Mouse (Mus musculus): ENCODE measurements around the gene Sp3.
A peak's percentile ranks its signal among the peaks of the same experiment; 100 is the strongest.
"Not testable (repeated sequence)": the region's sequence is repeated elsewhere in the genome, so short reads cannot be mapped to it uniquely, and the experiment has no call there.

The Sp3 gene

DNA sequence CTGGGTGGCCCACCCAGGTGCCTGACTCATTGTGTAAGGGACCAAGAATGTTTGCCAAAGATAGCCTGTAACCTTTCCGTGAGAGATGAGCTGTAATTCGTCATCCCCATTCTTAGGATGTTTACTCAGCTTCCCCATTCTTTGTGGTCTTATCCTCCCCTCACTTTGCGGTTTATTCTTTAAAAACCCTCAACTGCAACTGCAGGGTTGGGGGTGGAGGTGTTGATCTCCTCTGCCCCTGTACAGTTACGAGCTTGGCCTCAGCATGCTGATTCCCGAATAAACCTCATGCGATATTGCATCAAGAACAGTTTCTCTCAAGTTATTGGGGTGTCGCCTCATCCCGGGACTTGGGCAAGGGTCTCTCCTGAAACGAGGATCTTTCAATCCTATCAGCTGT is 8.7 kb upstream of the Sp3 start:
- DNase-seq: not testable (repeated sequence)

DNA sequence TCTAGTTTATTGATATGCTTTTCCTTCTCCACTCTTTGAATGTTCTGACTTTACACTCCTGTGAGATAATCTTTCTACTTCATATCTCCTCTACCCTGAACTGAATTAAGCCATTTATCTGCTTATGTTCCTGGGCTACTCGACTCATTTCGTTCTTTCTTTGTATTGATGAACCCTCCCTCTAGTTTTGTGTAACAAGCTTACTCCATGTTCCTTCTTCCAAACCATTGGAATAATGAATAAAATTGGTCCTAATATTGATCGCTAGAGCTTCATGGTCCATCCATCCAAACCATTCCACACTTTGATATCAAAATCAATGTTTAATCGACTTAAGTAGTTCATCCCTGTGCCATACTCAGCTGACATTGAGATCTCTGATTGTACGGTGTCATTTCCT is 6.4 kb upstream of the Sp3 start, which contains the start of gene Gm11084:
Gm11084 (minus strand) TSS at position 101 of the 400 bp plus-strand sequence.
- DNase-seq: no peak

DNA sequence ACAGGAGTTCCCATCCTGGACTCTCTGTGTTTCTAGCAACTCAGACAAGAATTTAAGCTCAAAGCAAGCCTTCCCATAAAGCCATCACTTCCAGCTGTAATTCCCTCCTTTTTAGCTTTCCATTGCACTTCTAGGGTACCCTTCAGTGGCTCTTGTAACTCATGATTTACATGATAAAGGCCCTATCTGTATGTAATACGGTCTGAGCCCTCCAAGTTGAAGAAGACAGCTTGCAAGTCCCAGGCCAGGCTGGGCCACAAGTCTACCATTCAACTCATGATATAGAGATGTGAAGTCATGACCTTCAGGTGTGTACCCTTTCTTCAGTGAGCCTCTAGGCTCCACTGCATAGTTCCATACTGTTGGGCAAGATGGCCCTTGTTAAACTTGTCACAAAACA is 5.3 kb upstream of the Sp3 start:
- no peak for DNase-seq

DNA sequence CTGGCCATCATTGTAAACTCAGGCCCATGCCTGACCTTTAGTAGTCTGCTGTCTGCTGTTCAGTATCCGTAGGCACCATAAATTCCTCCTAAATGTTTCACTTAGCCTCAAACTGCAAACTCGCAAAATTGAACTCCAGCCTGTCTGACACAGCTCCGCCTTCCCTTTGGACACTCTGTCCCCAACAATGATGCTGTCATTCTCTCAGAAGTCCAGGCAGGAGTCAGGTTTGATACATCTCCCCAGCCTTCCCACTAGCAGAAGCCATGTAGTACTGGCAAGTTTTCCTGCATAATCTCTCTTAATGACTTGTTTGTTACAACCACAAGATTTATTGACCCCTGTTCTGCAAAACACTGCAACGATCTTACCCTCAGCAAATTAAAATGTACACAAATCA is 4.6 kb upstream of the Sp3 start:
- DNase-seq: no peak

DNA sequence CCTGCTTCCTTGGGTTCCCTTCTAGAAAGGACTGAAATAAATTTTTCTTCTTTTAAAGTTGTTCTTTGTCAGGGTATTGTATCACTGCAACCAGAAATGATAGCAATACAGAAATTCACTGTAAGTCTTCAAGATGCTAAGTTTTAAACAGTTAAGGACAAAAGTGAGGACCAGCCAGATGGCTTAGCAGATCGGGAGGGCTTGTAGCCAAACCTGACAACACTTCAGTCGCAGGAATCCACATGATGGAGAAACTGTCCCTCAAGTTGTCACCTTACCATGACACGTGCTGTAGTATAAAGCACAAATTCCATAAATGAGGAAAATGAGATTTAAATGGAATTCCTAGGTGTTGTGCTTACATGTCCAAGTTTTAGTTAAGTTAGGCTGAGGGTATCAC is 3.0 kb upstream of the Sp3 start:
- no peak for DNase-seq

DNA sequence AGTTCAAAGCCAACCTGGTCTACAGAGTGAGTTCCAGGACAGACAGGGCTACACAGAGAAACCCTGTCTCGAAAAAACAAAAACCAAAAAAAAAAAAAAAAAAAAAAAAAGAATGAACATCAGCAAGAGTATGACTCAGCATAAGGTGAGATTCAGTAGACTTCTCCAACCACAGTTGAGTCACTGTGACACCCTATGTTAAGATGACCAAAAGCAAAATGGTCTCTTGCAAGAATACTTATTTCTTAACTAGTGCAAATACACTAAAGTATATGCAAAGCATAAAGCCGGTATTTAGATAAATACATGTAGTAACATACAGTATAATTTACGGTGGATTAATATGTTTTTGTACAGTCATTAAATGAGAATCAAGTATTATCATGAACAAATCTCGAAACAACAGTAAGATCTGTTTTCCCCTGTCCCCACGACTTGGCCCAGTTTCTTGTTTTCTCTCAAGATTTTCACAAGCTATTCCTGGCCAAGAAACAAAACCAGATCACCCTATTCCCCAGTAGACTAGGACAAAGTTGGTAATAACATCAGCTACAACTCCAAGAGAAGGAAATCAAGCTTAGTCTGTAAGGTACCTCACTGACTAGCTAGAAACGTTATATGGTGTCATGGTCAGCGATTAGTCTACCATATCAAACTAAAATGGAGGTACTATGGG is 2.0 kb upstream of the Sp3 start:
- no peak for DNase-seq

DNA sequence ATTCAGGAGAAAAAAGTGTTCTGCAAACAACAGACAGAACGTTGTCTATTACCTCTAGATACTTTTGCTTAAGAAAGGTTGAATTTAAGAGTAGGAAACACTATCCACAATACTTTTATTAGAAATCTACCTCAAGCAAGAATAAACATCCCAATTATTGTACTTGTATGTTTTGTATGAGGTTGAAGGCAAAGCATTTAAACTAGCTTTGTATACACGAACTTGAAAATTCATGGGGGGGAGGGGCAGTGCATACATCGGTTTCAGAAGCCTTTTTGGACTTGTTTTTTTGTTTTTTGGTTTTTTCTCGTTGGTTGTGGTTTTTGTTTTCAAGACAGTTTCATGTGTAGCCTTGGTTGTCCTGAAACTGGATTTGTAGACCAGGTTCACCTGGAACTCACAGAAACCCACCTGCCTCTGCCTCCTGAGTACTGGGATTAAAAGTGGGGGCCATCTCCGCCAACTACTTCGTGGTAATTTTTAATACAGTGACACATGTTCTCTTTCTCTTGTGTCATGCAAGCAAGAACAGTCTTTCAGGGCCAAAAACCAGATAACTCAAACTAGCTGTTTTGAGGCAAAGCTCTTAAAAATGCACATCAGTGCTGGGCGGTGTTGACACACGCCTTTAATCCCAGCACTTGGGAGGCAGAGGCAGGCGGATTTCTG is 1.3 kb upstream of the Sp3 start:
- no peak for DNase-seq

DNA sequence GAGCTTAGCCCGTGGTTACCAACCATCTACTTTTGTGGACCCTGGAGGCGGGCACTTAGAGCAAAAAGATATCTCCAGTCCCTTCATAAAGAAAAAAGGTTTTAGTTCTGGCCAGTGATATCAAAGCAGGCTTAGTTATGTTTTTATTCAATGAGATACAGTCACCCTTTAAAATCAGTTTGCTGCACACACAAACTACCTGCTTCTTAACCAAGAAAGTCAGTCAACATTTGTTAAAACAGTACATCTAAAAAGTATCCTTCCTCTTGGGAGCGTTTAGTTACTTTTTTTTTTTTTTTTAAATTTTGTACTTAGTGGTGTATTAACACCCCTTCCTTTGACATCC is 802 bp upstream of the Sp3 start:
- DNase-seq: no peak

DNA sequence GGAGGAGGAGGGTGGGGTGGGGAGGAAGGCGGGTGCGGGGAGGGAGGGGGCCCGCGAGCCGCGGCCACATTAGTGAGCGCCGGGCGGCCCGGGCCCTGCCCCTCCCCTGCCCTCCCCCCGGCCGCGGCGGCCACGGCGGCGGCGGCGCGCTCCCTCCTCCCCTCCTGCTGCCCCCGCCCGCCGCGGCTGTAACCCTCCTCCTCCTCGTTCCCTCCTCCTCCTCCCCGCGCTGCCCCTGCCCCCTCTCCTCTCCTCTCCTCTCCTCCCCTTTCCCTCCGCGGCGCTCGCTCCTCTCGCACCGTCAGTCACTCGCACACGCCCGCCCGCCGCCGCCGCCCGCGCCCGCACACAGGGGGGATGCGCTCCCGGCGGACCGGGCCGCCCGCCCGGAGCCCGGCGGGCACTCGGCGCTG is 581 bp downstream of the Sp3 start:
- peak; percentile 88 for DNase-seq

DNA sequence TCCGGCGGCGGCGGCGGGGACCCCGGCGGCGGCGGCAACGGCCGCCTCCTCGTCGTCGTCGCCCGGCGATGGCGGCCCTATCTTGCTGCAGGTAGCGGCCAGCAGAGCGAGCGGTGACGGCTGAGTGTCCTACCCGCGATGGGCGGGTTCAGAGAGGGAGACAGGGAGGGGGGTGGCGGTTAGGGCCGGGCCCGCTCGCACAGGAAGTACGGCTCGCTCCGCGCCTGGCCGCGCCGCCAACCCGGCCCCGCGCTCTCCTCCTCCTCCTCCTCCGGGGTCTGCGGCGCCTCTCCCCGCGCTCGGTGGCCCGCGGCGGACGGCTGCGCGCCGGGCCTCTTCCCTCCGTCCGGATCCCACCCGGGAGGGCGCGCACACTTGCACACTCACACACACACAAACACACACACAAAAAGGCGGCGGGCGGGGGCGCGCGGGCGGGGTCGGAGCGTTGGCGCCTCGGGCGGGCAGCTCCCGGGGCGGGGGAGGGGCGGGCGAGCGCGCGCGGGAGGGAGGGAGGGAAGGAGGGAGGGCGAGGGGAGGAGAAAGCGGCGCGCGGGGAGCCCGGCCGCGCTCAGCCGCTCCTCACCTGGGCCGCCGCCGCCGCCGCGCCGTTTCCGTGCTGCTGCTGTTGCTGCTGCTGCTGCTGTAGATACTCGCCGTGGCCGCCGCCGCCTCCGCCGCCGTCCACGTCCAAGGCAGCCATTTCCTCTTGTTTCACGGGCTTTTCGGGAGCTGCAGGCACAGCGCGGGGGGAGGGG is 1.2 kb downstream of the Sp3 start:
- peak; percentile 88 for DNase-seq

DNA sequence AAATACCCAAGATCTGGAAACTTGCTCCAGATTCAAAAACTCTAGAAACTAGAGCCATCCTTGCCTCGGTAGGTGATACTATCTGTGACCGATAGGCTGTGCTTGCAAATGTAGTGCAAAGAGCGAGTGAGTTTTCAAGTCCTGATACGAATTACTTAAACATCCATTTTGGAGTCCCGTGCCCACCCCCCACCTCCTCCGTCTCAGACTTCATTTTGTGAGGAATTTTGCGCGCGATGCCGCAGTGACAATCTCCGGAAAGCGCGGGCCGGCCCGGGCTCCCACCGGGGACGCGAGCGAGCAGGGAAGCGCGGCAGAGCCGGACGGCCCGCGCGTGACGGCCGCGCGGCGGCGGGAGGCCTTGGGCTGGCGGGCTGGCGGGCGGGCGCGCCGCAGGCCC is 1.8 kb downstream of the Sp3 start:
- peak; percentile 24 for DNase-seq

DNA sequence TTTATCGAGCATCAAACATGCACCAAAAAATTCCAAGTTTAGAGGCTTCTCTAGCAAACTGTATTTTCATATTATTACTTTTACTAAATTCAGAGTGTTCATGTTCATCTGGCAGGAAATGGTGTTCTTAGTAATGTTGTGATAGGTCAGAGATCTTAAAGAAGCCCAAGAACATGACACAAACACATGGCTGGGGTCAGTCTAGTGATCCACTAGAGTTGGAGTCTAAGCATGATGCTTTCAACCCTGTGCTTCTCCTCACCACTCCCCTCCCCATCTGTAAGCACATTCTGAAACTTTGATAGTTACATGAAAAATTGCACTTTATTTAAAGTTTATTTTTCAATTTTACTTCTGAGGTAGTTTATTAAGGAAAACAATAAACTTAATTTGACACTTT is 3.0 kb downstream of the Sp3 start:
- no peak for DNase-seq

DNA sequence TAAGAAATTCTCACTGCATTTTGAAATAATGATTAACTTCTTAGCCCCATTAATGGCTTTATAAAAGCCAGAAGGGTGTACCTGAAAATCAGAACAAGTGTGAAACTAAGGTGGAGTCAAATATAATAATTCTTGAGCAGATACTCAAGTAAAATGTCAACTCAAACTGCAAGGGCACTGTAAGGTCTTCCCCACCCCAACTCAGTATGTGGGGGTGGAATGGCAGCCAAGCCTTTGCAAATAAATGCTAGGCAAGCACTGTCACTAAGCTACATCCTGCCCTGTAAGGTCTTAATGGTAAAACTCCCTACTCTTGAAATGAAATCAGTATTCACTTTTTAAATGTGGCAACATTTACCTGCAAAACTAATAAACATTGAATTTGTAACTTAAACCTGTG is 4.2 kb downstream of the Sp3 start:
- no peak for DNase-seq

DNA sequence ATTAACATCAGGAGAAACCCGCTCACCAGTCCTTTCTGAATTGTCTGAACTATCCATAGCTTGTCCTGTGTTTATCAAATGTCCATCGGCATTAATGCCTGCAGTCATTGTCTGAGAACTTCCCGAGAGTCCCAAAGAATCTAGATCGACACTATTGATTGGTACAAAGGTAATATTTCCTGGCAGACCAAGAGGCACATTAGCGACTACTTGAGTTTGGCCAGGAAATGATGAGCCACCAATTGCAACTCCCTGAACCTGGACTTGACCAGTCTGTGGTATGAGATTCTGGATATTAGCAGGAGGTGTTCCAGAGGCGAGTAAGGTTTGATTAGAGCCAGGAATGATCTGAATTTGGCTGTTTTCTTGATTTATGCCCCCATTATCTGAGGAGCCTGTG is 9.4 kb downstream of the Sp3 start:
- no peak for DNase-seq

DNA sequence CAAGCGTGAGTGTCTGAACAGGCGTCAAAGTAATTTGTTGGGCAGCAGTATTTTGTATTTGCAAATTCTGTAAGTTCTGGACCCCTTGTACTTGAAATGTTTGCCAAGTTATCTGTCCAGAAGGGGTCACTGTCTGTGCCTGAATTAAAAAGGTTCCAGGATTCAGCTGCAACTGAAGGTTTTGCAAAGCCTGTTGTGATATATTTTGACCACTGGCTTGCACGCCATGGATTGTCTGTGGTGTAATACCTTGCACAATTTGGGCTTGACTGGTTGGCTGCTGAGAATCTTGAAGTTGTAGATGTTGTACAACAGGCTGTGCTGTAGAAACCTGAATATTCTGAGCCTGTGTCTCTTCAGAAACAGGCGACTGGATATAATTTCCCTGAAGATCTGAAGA is 9.9 kb downstream of the Sp3 start:
- DNase-seq: no peak

DNA sequence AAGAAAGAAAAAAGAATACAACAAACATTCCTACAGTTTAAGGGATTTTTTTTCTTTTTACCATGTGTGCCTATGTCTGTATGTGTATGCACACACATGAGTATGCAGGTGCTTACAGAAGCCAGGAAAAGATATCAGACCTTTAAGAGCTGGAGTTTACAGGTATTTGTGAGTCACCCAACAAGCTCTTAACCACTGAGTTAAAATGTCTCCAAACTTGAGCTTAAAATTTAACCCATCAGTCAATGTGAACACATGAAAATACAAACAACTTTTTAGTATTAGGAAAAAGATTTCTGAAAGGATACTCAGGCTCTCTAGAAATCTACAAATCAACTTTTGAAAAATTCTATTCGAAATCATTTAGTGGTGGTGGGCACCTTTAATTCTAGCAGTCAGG is 11.7 kb downstream of the Sp3 start:
- no peak for DNase-seq

DNA sequence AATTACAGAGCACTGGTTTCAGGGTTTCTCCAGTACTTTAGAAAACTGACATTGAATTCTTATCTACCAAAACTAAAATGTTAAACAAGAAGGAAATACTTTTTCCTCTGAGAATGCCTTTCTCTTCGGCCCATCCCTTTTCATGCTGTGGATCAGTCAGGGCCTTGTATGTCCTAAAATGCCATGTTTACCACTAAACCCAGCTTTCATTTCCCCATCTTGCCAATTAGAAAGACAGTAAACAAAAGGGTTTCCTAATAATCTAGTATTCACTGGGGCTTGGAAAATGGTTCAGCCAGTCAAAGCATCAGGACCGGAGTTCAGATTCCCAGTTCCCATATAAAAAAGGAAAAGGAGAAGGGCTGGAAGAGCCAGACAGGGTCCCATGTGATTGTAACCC is 14.8 kb downstream of the Sp3 start:
- DNase-seq: no peak

DNA sequence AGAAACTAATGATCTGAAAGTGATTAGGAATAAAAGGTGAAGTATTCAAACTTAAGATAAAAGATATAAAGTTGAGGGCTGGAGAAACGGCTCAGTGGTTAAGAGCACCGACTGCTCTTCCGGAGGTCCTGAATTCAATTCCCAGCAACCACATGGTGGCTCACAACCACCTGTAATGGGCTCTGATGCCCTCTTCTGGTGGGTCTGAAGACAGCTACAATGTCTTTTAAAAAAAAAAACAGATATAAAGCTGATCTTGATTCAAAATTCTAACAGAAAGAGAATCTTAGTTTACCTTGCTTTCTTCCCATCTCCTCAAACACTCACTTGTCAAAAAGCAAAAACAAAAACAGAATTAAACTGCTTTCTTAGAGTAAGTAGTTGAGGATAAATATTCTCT is 23.8 kb downstream of the Sp3 start:
- DNase-seq: no peak

DNA sequence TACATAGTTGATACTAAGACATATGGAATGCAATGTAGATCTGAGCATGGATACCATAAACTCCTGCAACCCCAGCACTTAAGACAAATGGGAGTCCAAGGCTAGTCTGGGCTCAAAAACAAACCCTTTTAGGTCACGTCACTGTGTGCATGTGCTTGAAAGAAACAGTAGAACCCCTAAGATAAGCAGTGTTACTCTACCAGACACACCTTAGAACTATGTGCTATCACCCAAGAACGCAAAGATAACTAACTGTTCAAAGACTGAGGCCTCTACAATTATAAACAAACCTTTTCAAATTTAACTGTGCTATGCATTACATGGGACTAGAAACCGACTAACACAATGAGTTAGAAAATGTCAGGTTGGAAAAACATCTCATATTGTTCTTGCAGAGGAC is 27.3 kb downstream of the Sp3 start:
- no peak for DNase-seq

DNA sequence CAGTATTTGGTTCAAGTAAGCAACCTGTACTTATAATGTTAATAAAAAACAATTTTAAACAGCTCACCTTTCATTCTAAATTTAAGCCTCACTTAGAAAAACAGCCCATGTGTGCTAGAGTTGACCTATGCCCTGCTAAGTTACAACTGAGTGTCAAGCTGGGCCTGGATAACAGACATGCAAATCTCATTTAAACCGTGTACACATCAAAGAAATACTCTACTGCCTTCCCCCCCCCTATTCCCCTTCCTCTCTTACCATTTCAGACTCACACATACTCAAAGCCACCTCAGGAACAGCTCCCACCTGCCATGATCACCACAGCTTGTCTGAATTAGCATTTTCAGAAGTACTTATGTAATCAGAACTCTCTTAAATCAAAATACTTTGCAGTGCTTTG is 44.3 kb downstream of the Sp3 start:
- no peak for DNase-seq

DNA sequence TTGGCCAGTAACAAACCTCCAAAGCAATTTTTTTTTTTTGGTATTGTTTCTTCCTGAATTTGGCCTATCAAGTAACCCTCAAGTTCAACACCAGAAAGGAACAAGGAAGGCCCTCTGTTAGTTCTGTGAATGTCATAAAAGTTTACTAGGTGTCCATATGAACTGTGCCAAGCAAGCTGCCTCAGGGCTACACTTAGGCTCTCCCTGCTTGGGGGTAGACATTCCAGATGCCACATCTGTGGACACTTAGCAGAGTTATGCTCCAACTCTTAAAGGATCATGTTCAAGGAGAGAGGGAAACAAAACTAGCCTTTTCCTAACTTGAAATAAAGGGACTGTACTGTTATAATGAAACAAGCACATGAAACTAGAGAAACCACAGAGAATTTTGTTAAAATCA is 48.1 kb downstream of the Sp3 start:
- no peak for DNase-seq

DNA sequence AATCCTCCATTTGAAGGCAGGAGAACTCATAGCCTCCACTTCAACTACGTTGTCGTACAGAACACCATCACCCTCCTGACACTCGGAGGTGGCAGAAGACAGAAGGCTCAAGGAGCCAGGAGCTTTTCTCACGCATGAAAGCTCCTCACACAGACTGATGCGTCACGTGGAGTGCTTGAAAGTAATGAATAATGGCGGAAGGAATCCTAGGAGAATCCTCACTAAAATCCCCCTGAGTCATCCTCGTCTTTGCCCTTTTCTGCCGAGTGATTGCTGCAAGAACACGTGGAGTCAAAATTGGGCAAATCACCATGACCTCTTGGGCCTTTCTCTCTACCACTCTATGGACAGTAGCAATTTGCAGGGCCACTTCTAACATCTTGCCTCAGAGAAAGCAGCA is 55.3 kb downstream of the Sp3 start:
- no peak for DNase-seq

DNA sequence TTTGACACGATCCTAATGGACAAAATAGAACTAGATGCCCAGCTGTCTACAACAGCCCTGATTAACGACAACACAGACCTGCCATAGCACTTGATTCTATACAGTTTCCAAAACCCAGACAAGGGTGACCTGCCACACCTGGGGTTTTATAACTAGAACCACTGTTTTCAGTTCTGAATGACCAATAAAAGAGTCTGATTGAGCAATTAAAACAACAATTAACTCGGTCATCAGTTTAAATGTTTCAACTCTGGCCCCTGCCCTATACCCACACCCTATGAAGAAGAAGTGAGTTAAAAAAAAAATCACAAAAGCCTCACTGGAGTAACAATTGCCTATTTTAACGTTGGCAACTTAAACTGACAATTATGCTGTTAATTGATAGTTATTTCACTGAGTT is 64.1 kb downstream of the Sp3 start:
- no peak for DNase-seq

DNA sequence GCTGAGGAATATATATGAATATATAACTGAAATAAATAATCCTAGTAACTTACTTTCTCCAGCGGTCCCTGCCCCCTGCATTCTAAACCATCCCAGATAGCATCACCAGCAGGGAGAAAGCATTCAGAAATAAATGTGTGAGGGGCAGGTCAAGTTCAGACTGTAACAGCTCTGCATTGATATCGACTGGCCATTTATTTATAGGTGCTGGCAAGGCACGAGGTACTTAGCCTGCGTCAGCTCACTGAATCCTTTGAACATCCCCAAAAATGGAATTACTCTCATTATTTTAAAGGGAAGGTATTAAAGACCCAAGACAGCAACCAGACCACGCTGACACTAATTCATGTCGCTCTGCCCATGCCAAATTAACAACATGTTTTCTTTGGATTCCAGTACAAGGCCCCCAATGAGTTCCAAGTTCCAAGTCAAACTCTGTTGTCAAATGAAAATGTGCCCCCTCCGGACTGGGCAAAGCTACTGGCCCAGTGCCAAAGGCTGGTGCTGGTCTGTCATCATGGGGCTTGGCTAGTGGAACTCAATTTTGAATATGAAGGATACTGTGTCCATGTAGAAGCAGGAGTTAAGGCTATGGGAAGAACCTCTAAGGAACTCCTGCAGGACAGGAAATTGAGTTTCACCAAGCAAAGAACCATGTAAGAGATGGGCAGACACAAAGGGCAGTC is 64.9 kb downstream of the Sp3 start:
- no peak for DNase-seq
